In the genomic region with DNA sequence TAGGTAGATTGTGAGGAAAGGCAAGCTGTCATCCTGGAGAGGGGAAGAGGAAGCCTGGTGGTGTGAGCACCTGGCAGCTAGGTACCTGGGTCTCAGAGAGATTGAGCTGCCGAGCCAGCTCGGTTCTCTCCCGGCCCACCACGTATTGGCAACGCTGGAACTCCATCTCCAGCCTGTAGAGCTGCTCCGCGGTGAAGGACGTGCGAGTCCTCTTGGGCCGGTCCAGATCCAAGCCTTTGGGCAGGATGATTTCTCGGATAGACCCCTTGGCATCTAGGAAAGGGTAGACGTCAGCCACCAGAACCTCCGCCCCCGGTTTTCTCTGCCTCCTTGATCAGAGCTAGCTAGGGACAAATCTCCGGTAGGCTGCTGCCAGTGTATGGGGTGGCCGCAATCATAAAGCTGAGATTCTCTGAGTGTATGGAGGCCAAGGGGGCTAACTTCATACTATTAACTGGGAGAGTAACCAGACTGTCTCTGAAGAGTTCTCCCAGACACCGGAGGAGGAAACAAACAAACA, we compare ENCODE assay signal across 29 mouse cellular contexts. TPM values are rescaled to one million over a fixed set of nuclear protein-coding genes. Genes with fewer than 3 reads are reported as not detected.
DNase-seq lines count a peak whose midpoint lies in the region; ATAC-seq and TF ChIP-seq lines count a peak whose summit lies in the region.
"Had no signal": no experiment of that assay in that cellular context is flagged by ENCODE, and none has a peak within 500 bp of the region (broad histone marks: within the 10 kb centered on the region; RNA-seq: fewer than 3 reads in every experiment).

No protein-coding gene starts in this region.

- intact Hi-C loops in heart, postnatal 14 days (cut with DNase I), result no loop called here
- intact Hi-C loops in gastrocnemius, adult 2 months (cut with DNase I), result no loop called here

- no peak overlapping the region for H3K4me2 ChIP-seq in midbrain, embryonic 16.5 days (ENCODE audit: low read length)
- H3K4me2 ChIP-seq in forebrain, embryonic 13.5 days, result peak overlapping the region; percentile 77
- H3K4me2 ChIP-seq in midbrain, embryonic 13.5 days (replicated peaks), result 0 out of 2 replicates have a peak overlapping the region, but pooled peaks have one; percentile 6

- H3K4me3 ChIP-seq in midbrain, embryonic 10.5 days, result peak overlapping the region; percentile 43
- no peak overlapping the region for H3K4me3 ChIP-seq in midbrain, embryonic 16.5 days (ENCODE audit: low read depth, low read length)
- peak overlapping the region; percentile 59 for H3K4me3 ChIP-seq in embryonic facial prominence, embryonic 10.5 days
- H3K4me3 ChIP-seq in forebrain, embryonic 13.5 days, result peak overlapping the region; percentile 57
- H3K4me3 ChIP-seq in midbrain, embryonic 13.5 days (replicated peaks), result peak overlapping the region; percentile 31
- no peak overlapping the region for H3K4me3 ChIP-seq in gastrocnemius, adult 2 months

- peaks cover 100% of the 10 kb centered on the region for H3K27me3 ChIP-seq in midbrain, embryonic 10.5 days (ENCODE audit: low read depth, poor library complexity, severe bottlenecking)
- H3K27me3 ChIP-seq in midbrain, embryonic 16.5 days (ENCODE audit: control insufficient read depth, insufficient read depth, low read depth, low read length), result peaks cover 41% of the 10 kb centered on the region
- H3K27me3 ChIP-seq in embryonic facial prominence, embryonic 10.5 days (replicated peaks; ENCODE audit: low read depth, poor library complexity, severe bottlenecking), result peaks cover 100% of the 10 kb centered on the region
- peaks cover 86% of the 10 kb centered on the region for H3K27me3 ChIP-seq in forebrain, embryonic 13.5 days
- peaks cover 98% of the 10 kb centered on the region for H3K27me3 ChIP-seq in midbrain, embryonic 13.5 days

- ATAC-seq in midbrain, embryonic 16.5 days, result no peak
- no peak for ATAC-seq in forebrain, embryonic 13.5 days
- ATAC-seq in midbrain, embryonic 13.5 days, result no peak
- ATAC-seq: activated CD4-positive, CD25-positive, alpha-beta regulatory T cell, adult 4 months; inflammation-experienced regulatory T-cells, adult 6 months; Patski had no signal

- no peaks in the 10 kb centered on the region for H3K36me3 ChIP-seq in midbrain, embryonic 10.5 days
- no peaks in the 10 kb centered on the region for H3K36me3 ChIP-seq in midbrain, embryonic 16.5 days (ENCODE audit: control insufficient read depth, insufficient read depth, low read length)
- no peaks in the 10 kb centered on the region for H3K36me3 ChIP-seq in embryonic facial prominence, embryonic 10.5 days (replicated peaks)
- H3K36me3 ChIP-seq in forebrain, embryonic 13.5 days (ENCODE audit: poor library complexity, severe bottlenecking), result no peaks in the 10 kb centered on the region
- no peaks in the 10 kb centered on the region for H3K36me3 ChIP-seq in midbrain, embryonic 13.5 days
- H3K36me3 ChIP-seq: liver, embryonic 13.5 days; lung, embryonic 15.5 days; stomach, embryonic 15.5 days had no signal

- no peak for TF ChIP-seq CTCF in gastrocnemius, adult 2 months (IDR thresholded peaks at IDR 0.05)

- peaks cover 50% of the 10 kb centered on the region for H3K4me1 ChIP-seq in midbrain, embryonic 10.5 days
- H3K4me1 ChIP-seq in midbrain, embryonic 16.5 days (ENCODE audit: control insufficient read depth, insufficient read depth, low read length), result peaks cover 14% of the 10 kb centered on the region
- H3K4me1 ChIP-seq in embryonic facial prominence, embryonic 10.5 days, result peaks cover 41% of the 10 kb centered on the region
- peaks cover 58% of the 10 kb centered on the region for H3K4me1 ChIP-seq in forebrain, embryonic 13.5 days
- peaks cover 32% of the 10 kb centered on the region for H3K4me1 ChIP-seq in midbrain, embryonic 13.5 days (replicated peaks)

- H3K9ac ChIP-seq in midbrain, embryonic 16.5 days (ENCODE audit: low read depth, low read length), result no peak overlapping the region
- H3K9ac ChIP-seq in forebrain, embryonic 13.5 days, result peak overlapping the region; percentile 89
- peak overlapping the region; percentile 44 for H3K9ac ChIP-seq in midbrain, embryonic 13.5 days (replicated peaks)
- H3K9ac ChIP-seq: liver, embryonic 13.5 days; lung, embryonic 15.5 days; stomach, embryonic 15.5 days had no signal

- no peaks in the 10 kb centered on the region for H3K9me3 ChIP-seq in midbrain, embryonic 10.5 days (replicated peaks)
- H3K9me3 ChIP-seq in midbrain, embryonic 16.5 days (replicated peaks; ENCODE audit: control insufficient read depth, low read length, poor library complexity, severe bottlenecking), result no peaks in the 10 kb centered on the region
- H3K9me3 ChIP-seq in embryonic facial prominence, embryonic 10.5 days, result no peaks in the 10 kb centered on the region
- H3K9me3 ChIP-seq in forebrain, embryonic 13.5 days (replicated peaks), result no peaks in the 10 kb centered on the region
- H3K9me3 ChIP-seq in midbrain, embryonic 13.5 days, result no peaks in the 10 kb centered on the region
- H3K9me3 ChIP-seq: liver, embryonic 13.5 days; lung, embryonic 15.5 days; stomach, embryonic 15.5 days had no signal

- H3K27ac ChIP-seq in midbrain, embryonic 10.5 days (replicated peaks), result no peak overlapping the region
- H3K27ac ChIP-seq in midbrain, embryonic 16.5 days (ENCODE audit: low read length), result no peak overlapping the region
- peak overlapping the region; percentile 87 for H3K27ac ChIP-seq in embryonic facial prominence, embryonic 10.5 days (replicated peaks)
- peak overlapping the region; percentile 87 for H3K27ac ChIP-seq in forebrain, embryonic 13.5 days
- no peak overlapping the region for H3K27ac ChIP-seq in midbrain, embryonic 13.5 days
- H3K27ac ChIP-seq in gastrocnemius, adult 2 months, result no peak overlapping the region
- H3K27ac ChIP-seq: liver, embryonic 13.5 days; lung, embryonic 15.5 days; macrophage; stomach, embryonic 15.5 days had no signal

- DNase-seq in midbrain, embryonic 10.5 days (ENCODE audit: low spot score), result peak; percentile 42
- DNase-seq in embryonic facial prominence, embryonic 10.5 days (ENCODE audit: low spot score), result peak; percentile 39
- DNase-seq in heart, postnatal 14 days, result no peak
- no peak for DNase-seq in left cerebral cortex, adult 18-20 months (ENCODE audit: low spot score in 2 of 2)
- no peak for DNase-seq in gastrocnemius, adult 2 months
- DNase-seq: adrenal gland, postnatal 25 days; cerebellum, adult 8-10 months; layer of hippocampus, postnatal 36 days; left cerebral cortex, postnatal 4 days; liver, embryonic 13.5 days had no signal

- under 1% methylated on average over 17 of the region's 17 CpGs for WGBS in midbrain, embryonic 10.5 days
- WGBS in midbrain, embryonic 16.5 days, result 2% methylated on average over 17 of the region's 17 CpGs
- 2% methylated on average over 17 of the region's 17 CpGs for whole genome bisulfite sequencing in embryonic facial prominence, embryonic 10.5 days
- 3% methylated on average over 17 of the region's 17 CpGs for WGBS in forebrain, embryonic 13.5 days
- 2% methylated on average over 17 of the region's 17 CpGs for WGBS in midbrain, embryonic 13.5 days

RNA-seq across cellular contexts. Expression of a gene that starts 1.4 kb away (rescaled TPM):
- 0.11 TPM in 1 of 2 replicates, not detected in the other for polyA plus RNA-seq in midbrain, embryonic 10.5 days (2016; fragmentation: Nextera tagmentation; extraction: Ambion mirVana)
- 0.36 and 0.41 TPM in 2 replicates for polyA plus RNA-seq in midbrain, embryonic 16.5 days (2015; fragmentation: Nextera tagmentation; extraction: Ambion mirVana)
- polyA plus RNA-seq in embryonic facial prominence, embryonic 10.5 days (2016; fragmentation: Nextera tagmentation; extraction: Ambion mirVana), result 1.2 and 1.7 TPM in 2 replicates
- polyA plus RNA-seq in forebrain, embryonic 13.5 days (2015; fragmentation: Nextera tagmentation; extraction: Ambion mirVana), result 0.90 and 1.0 TPM in 2 replicates
- 0.32 and 0.40 TPM in 2 replicates for polyA plus RNA-seq in midbrain, embryonic 13.5 days (2015; fragmentation: Nextera tagmentation; extraction: Ambion mirVana)
- total RNA-seq in heart, postnatal 14 days (2021), result not detected
- 1 to 10 TPM; 2.0 to 2.4 TPM for total RNA-seq in left cerebral cortex, adult 18-20 months (2021)
- not detected for total RNA-seq in gastrocnemius, adult 2 months (2021)
- total RNA-seq: adrenal gland, postnatal 25 days; heart, postnatal 25 days had no signal
- polyA plus RNA-seq: activated CD4-positive, CD25-positive, alpha-beta regulatory T cell, adult 4 months; C2C12; gonadal fat pad, adult 2 months; heart, embryonic 11.5 days; inflammation-experienced regulatory T-cells, adult 6 months; kidney, embryonic 14.5 days; liver, embryonic 13.5 days; lung, embryonic 15.5 days; macrophage; neural tube, embryonic 14.5 days; Patski; spleen, adult 2 months; stomach, embryonic 15.5 days; thymus, postnatal 0 days had no signal

RNA-seq across cellular contexts. Expression of a gene that starts 50.6 kb away (rescaled TPM):
- not detected in 2 replicates for polyA plus RNA-seq in midbrain, embryonic 10.5 days (2016; fragmentation: Nextera tagmentation; extraction: Ambion mirVana)
- 0.07 TPM in 1 of 2 replicates, not detected in the other for polyA plus RNA-seq in midbrain, embryonic 16.5 days (2015; fragmentation: Nextera tagmentation; extraction: Ambion mirVana)
- polyA plus RNA-seq in embryonic facial prominence, embryonic 10.5 days (2016; fragmentation: Nextera tagmentation; extraction: Ambion mirVana), result 0.04 TPM in 1 of 2 replicates, not detected in the other
- polyA plus RNA-seq in forebrain, embryonic 13.5 days (2015; fragmentation: Nextera tagmentation; extraction: Ambion mirVana), result not detected in 2 replicates
- polyA plus RNA-seq in midbrain, embryonic 13.5 days (2015; fragmentation: Nextera tagmentation; extraction: Ambion mirVana), result not detected in 2 replicates
- not detected for total RNA-seq in heart, postnatal 14 days (2021)
- not detected for total RNA-seq in left cerebral cortex, adult 18-20 months (2021)
- total RNA-seq in gastrocnemius, adult 2 months (2021), result not detected
- total RNA-seq: adrenal gland, postnatal 25 days; heart, postnatal 25 days; layer of hippocampus, adult 18-20 months; layer of hippocampus, postnatal 36 days; left cerebral cortex, postnatal 4 days had no signal
- polyA plus RNA-seq: activated CD4-positive, CD25-positive, alpha-beta regulatory T cell, adult 4 months; C2C12; cortical plate, adult 2 months; gonadal fat pad, adult 2 months; heart, embryonic 11.5 days; inflammation-experienced regulatory T-cells, adult 6 months; kidney, embryonic 14.5 days; liver, embryonic 13.5 days; lung, embryonic 15.5 days; macrophage; neural tube, embryonic 14.5 days; Patski; spleen, adult 2 months; stomach, embryonic 15.5 days; thymus, postnatal 0 days had no signal

Comparison
In these comparisons a context has a peak if more than half of its experiments do, and no peak if none do; other contexts are left out.
1. H3K4me3 ChIP-seq: peak in midbrain, embryonic 10.5 days (single experiment), embryonic facial prominence, embryonic 10.5 days (single experiment), forebrain, embryonic 13.5 days (single experiment) and midbrain, embryonic 13.5 days (single experiment); none in midbrain, embryonic 16.5 days (single experiment) and gastrocnemius, adult 2 months (single experiment).
2. DNase-seq: peak in midbrain, embryonic 10.5 days (single experiment) and embryonic facial prominence, embryonic 10.5 days (single experiment); none in heart, postnatal 14 days (0 of 2), left cerebral cortex, adult 18-20 months (0 of 2) and gastrocnemius, adult 2 months (single experiment).
3. H3K27ac ChIP-seq: peak in embryonic facial prominence, embryonic 10.5 days (single experiment) and forebrain, embryonic 13.5 days (single experiment); none in midbrain, embryonic 10.5 days (single experiment), midbrain, embryonic 16.5 days (single experiment), midbrain, embryonic 13.5 days (single experiment) and gastrocnemius, adult 2 months (single experiment).